Mouse (Mus musculus): ENCODE measurements at regions not wholly inside any gene's neighbourhood (a gene's known extent, or its start where the extent isn't known, plus 50 kb on each side); places are given as distances from the start of the nearest gene placed in this dataset.

DNA sequence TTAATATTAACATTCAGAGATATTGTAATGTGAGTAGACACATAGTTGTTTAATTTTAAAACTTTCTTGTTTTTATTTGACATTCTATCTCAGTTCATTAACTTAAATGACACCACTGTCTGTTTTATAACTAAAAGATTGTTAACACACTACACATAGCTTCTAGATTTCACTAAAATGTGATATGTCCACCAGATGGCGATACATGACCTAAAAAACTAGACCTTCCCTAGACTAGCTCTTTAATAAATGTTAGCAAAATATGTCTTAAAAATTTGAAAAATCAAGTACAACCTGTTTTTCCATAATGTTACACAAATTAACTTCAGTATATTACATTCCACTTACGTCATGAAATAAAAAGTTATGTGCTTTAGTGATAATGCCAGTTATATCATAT is 1398.8 kb upstream of the Cdh9 start:
- DNase-seq (ENCODE audit: low read depth, low spot score) = peak; percentile 38

DNA sequence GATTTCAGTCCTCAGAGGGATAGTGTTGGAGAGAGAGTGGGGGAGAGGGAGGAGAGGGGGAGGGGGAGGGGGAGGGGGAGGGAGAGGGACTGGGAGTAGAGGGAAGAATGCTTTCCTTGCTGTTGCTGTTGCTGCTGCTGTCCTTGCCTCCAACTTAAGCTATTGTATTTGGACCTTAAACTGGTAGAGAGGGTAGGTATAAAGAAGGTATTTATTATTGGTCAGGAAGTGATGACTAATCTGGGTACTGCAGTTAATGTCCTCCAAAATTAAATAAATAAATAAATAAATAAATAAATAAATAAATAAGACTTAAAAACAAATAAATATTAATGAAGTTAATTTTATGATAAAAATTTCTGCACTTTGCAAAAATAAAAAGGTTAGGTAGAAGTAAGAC is 1396.6 kb upstream of the Cdh9 start:
- no peak for DNase-seq (ENCODE audit: low read depth, low spot score)

DNA sequence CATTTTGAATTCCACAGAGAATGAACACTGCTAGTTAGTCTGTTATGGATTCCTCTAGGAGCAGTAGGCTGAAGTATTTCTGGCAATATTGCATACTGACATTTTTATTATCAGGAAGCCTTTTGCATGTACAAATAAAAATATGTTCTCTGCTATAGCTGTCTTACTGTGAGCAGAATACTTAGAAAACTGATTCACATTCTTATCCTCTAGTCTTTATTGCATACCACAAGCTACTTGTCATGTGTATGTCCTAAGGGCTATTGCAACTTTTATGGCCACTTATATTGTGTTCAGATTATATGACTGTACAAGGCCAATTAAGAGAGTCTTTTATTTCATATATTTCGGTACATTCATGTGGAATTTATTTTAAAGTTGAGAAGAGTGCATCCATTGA is 1366.7 kb upstream of the Cdh9 start:
- DNase-seq (ENCODE audit: low read depth, low spot score) = no peak

DNA sequence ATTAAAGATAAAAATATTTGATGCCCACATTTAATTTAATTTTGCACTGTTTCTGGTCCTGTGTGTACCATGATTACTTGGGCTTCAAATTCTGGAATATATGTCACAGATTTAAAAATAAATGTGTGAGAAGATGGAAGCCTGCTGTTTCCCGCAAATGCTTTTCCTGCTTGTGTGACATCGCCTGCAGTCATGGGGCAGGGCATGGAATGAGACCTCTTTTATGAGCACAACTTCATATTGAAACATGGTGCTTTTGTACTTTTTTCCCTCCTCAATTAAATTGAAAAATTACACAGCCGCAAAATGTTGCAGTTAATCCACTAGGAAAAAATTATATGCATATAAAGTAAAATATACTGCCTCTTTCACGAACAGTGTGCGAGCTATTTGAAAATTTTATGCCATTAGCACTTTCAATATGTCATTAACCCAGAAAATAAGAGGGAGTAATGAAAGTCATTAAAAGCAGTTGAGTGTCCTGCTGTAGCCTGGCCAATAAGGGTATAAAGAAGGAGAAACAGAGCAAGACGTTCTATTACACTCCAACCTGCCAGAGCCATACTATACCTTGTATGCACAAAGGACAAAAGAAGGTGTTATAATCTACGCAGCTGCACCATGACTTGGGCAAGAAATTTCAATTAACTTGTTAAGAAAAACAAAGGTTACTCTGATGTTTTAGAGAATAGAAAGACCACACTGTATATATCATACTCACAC is 1336.1 kb upstream of the Cdh9 start:
- no peak for DNase-seq (ENCODE audit: low read depth, low spot score)

Data from telencephalon, adult 2 months (tissue).